Mouse (Mus musculus): Measurements from ENCODE around the gene Fgf7. TPM values are rescaled to one million over a fixed set of nuclear protein-coding genes. Genes with fewer than 3 reads are reported as not detected.

Gene Fgf7
- 1.4 and 1.7 TPM in 2 replicates for polyA plus RNA-seq (2015; fragmentation: Nextera tagmentation; extraction: Ambion mirVana)

GRCm38 (mm10) chr2:126034379-126035005 lies at the start of gene Fgf7:
Fgf7 (plus strand) TSS chr2:126034658.
- Histone ChIP-seq H3K36me3 (ENCODE audit: insufficient read depth, low read length) (no peaks in the 10 kb centered on the region), H3K9ac (replicated peaks; ENCODE audit: low read length) (no peak within 1 kb of the TSS), H3K27me3 (ENCODE audit: insufficient read depth, low read length) (no peaks in the 10 kb centered on the region), H3K4me2 (replicated peaks; ENCODE audit: low read depth, low read length) (peak within 1 kb of the TSS; percentile 47), H3K4me1 (ENCODE audit: insufficient read depth, low read length) (no peaks in the 10 kb centered on the region), H3K4me3 (ENCODE audit: low read length) (peak within 1 kb of the TSS; percentile 15; the same call in 1 of the 2 replicates), H3K9me3 (ENCODE audit: low read length) (no peaks in the 10 kb centered on the region), H3K27ac (ENCODE audit: low read length) (no peak within 1 kb of the TSS)
- ATAC-seq (ENCODE audit: low FRiP score, low TSS enrichment): 0 out of 2 replicates have a peak, but pooled peaks have one; percentile 59
- 36% methylated on average over 15 of the region's 15 CpGs for WGBS

GRCm38 (mm10) chr2:126002291-126002690 lies 32.2 kb upstream of the Fgf7 start:
- 72% methylated on average over 5 of the region's 5 CpGs for WGBS
- no peak overlapping the region for H3K4me2 ChIP-seq (replicated peaks; ENCODE audit: low read depth, low read length)
- no peak overlapping the region for H3K27ac ChIP-seq (ENCODE audit: low read length)
- no peak overlapping the region for H3K4me3 ChIP-seq (ENCODE audit: low read length)
- no peaks in the 10 kb centered on the region for H3K36me3 ChIP-seq (ENCODE audit: insufficient read depth, low read length)
- H3K27me3 ChIP-seq (ENCODE audit: insufficient read depth, low read length): no peaks in the 10 kb centered on the region
- no peak overlapping the region for H3K9ac ChIP-seq (replicated peaks; ENCODE audit: low read length)
- no peaks in the 10 kb centered on the region for H3K4me1 ChIP-seq (ENCODE audit: insufficient read depth, low read length)
- ATAC-seq (ENCODE audit: low FRiP score, low TSS enrichment): no peak
- H3K9me3 ChIP-seq (ENCODE audit: low read length): no peaks in the 10 kb centered on the region

GRCm38 (mm10) chr2:126006088-126006487 lies 28.4 kb upstream of the Fgf7 start:
- H3K9me3 ChIP-seq (ENCODE audit: low read length): no peaks in the 10 kb centered on the region
- no peak overlapping the region for H3K27ac ChIP-seq (ENCODE audit: low read length)
- no peaks in the 10 kb centered on the region for H3K36me3 ChIP-seq (ENCODE audit: insufficient read depth, low read length)
- no peaks in the 10 kb centered on the region for H3K27me3 ChIP-seq (ENCODE audit: insufficient read depth, low read length)
- H3K4me3 ChIP-seq (ENCODE audit: low read length): no peak overlapping the region
- H3K4me2 ChIP-seq (replicated peaks; ENCODE audit: low read depth, low read length): no peak overlapping the region
- peak; percentile 63; the same call in 1 of the 2 replicates for ATAC-seq (ENCODE audit: low FRiP score, low TSS enrichment)
- H3K9ac ChIP-seq (replicated peaks; ENCODE audit: low read length): no peak overlapping the region
- 42% methylated on average over 3 of the region's 3 CpGs for WGBS
- H3K4me1 ChIP-seq (ENCODE audit: insufficient read depth, low read length): no peaks in the 10 kb centered on the region

- Histone ChIP-seq H3K4me3 (ENCODE audit: low read length) (no peak overlapping the region), H3K9ac (replicated peaks; ENCODE audit: low read length) (no peak overlapping the region), H3K27ac (ENCODE audit: low read length) (no peak overlapping the region), H3K4me1 (ENCODE audit: insufficient read depth, low read length) (no peaks in the 10 kb centered on the region), H3K36me3 (ENCODE audit: insufficient read depth, low read length) (no peaks in the 10 kb centered on the region), H3K4me2 (replicated peaks; ENCODE audit: low read depth, low read length) (no peak overlapping the region), H3K27me3 (ENCODE audit: insufficient read depth, low read length) (no peaks in the 10 kb centered on the region), H3K9me3 (ENCODE audit: low read length) (no peaks in the 10 kb centered on the region)
- no peak for ATAC-seq (ENCODE audit: low FRiP score, low TSS enrichment)
- 84% methylated on average over 2 of the region's 2 CpGs for WGBS
Observed at GRCm38 (mm10) chr2:126006742-126007141, 27.7 kb upstream of the Fgf7 start.

GRCm38 (mm10) chr2:126014989-126015710 lies 19.3 kb upstream of the Fgf7 start:
- H3K27ac ChIP-seq (ENCODE audit: low read length): no peak overlapping the region
- 72% methylated on average over 12 of the region's 12 CpGs for WGBS
- H3K27me3 ChIP-seq (ENCODE audit: insufficient read depth, low read length): no peaks in the 10 kb centered on the region
- H3K4me2 ChIP-seq (replicated peaks; ENCODE audit: low read depth, low read length): no peak overlapping the region
- H3K9me3 ChIP-seq (ENCODE audit: low read length): no peaks in the 10 kb centered on the region
- H3K9ac ChIP-seq (replicated peaks; ENCODE audit: low read length): no peak overlapping the region
- no peak overlapping the region for H3K4me3 ChIP-seq (ENCODE audit: low read length)
- no peak for ATAC-seq (ENCODE audit: low FRiP score, low TSS enrichment)
- H3K4me1 ChIP-seq (ENCODE audit: insufficient read depth, low read length): no peaks in the 10 kb centered on the region
- no peaks in the 10 kb centered on the region for H3K36me3 ChIP-seq (ENCODE audit: insufficient read depth, low read length)

GRCm38 (mm10) chr2:126015763-126016473 lies 18.5 kb upstream of the Fgf7 start:
- Histone ChIP-seq H3K9ac (replicated peaks; ENCODE audit: low read length) (no peak overlapping the region), H3K36me3 (ENCODE audit: insufficient read depth, low read length) (no peaks in the 10 kb centered on the region), H3K4me3 (ENCODE audit: low read length) (no peak overlapping the region), H3K4me1 (ENCODE audit: insufficient read depth, low read length) (no peaks in the 10 kb centered on the region), H3K27ac (ENCODE audit: low read length) (no peak overlapping the region), H3K9me3 (ENCODE audit: low read length) (no peaks in the 10 kb centered on the region), H3K27me3 (ENCODE audit: insufficient read depth, low read length) (no peaks in the 10 kb centered on the region), H3K4me2 (replicated peaks; ENCODE audit: low read depth, low read length) (no peak overlapping the region)
- no peak for ATAC-seq (ENCODE audit: low FRiP score, low TSS enrichment)
- 55% methylated on average over 3 of the region's 3 CpGs for WGBS

GRCm38 (mm10) chr2:126031186-126031900 lies 3.1 kb upstream of the Fgf7 start:
- no peaks in the 10 kb centered on the region for H3K9me3 ChIP-seq (ENCODE audit: low read length)
- no peak overlapping the region for H3K4me2 ChIP-seq (replicated peaks; ENCODE audit: low read depth, low read length)
- no peaks in the 10 kb centered on the region for H3K27me3 ChIP-seq (ENCODE audit: insufficient read depth, low read length)
- ATAC-seq (ENCODE audit: low FRiP score, low TSS enrichment): no peak
- no peaks in the 10 kb centered on the region for H3K36me3 ChIP-seq (ENCODE audit: insufficient read depth, low read length)
- H3K4me3 ChIP-seq (ENCODE audit: low read length): no peak overlapping the region
- H3K27ac ChIP-seq (ENCODE audit: low read length): no peak overlapping the region
- H3K4me1 ChIP-seq (ENCODE audit: insufficient read depth, low read length): no peaks in the 10 kb centered on the region
- 68% methylated on average over 8 of the region's 8 CpGs for WGBS
- H3K9ac ChIP-seq (replicated peaks; ENCODE audit: low read length): no peak overlapping the region

GRCm38 (mm10) chr2:126033114-126033972 lies 1.1 kb upstream of the Fgf7 start:
- H3K4me2 ChIP-seq (replicated peaks; ENCODE audit: low read depth, low read length): no peak overlapping the region
- no peak overlapping the region for H3K4me3 ChIP-seq (ENCODE audit: low read length)
- ATAC-seq (ENCODE audit: low FRiP score, low TSS enrichment): 0 out of 2 replicates have a peak, but pooled peaks have one; percentile 15
- no peak overlapping the region for H3K27ac ChIP-seq (ENCODE audit: low read length)
- no peaks in the 10 kb centered on the region for H3K4me1 ChIP-seq (ENCODE audit: insufficient read depth, low read length)
- no peaks in the 10 kb centered on the region for H3K36me3 ChIP-seq (ENCODE audit: insufficient read depth, low read length)
- H3K9ac ChIP-seq (replicated peaks; ENCODE audit: low read length): no peak overlapping the region
- WGBS: 74% methylated on average over 8 of the region's 8 CpGs
- H3K9me3 ChIP-seq (ENCODE audit: low read length): no peaks in the 10 kb centered on the region
- no peaks in the 10 kb centered on the region for H3K27me3 ChIP-seq (ENCODE audit: insufficient read depth, low read length)
